Mouse (Mus musculus) liver, adult 2 months (tissue): Measurements from ENCODE around the gene Cuzd1. TPM values are rescaled to one million over a fixed set of nuclear protein-coding genes. Genes with fewer than 3 reads are reported as not detected.

Experiments
- DNase-seq: peaks from one replicate; pipeline ENCODE4 v3.0.0-alpha.2; 2011; ENCODE audit warnings: low read depth, low spot score; ENCODE audit errors: extremely low read depth
- H3K27ac ChIP-seq: fragments of 200-500 bp; replicated peaks from 2 replicates; pipeline ENCODE4 v1.5.1; 2012; ENCODE audit warnings: low read depth, mild to moderate bottlenecking, control low read depth, inconsistent platforms, low read length; ENCODE audit not compliant: insufficient read depth
- H3K27me3 ChIP-seq: fragments of 200-500 bp; 2 replicates; pipeline ENCODE4 v1.6.1; 2012; ENCODE audit warnings: mild to moderate bottlenecking, moderate library complexity, low read length, inconsistent platforms; ENCODE audit not compliant: control insufficient read depth, insufficient read depth
- H3K36me3 ChIP-seq: fragments of 200-500 bp; 2 replicates; pipeline ENCODE4 v1.6.1; 2012; ENCODE audit warnings: low read length, inconsistent platforms; ENCODE audit not compliant: control insufficient read depth, insufficient read depth
- H3K4me1 ChIP-seq: fragments of 200-500 bp; 2 replicates; pipeline ENCODE4 v1.6.1; 2011; ENCODE audit warnings: low read length; ENCODE audit not compliant: control insufficient read depth, insufficient read depth
- H3K4me3 ChIP-seq: fragments of 200-500 bp; 2 replicates; pipeline ENCODE4 v1.5.1; 2011; ENCODE audit warnings: low read depth, mild to moderate bottlenecking, control low read depth, low read length, moderate library complexity; ENCODE audit not compliant: insufficient read depth
- H3K79me2 ChIP-seq: fragments of 200-500 bp; 2 replicates; pipeline ENCODE4 v1.6.1; 2012; ENCODE audit warnings: inconsistent platforms, mild to moderate bottlenecking, low read length, moderate library complexity; ENCODE audit not compliant: control insufficient read depth, insufficient read depth
- H3K9ac ChIP-seq: fragments of 200-500 bp; 2 replicates; pipeline ENCODE4 v1.6.1; 2012; ENCODE audit warnings: low read depth, mild to moderate bottlenecking, control low read depth, inconsistent platforms, low read length
- CTCF ChIP-seq: fragments of 200-500 bp; IDR thresholded peaks from 2 replicates; pipeline ENCODE4 v1.5.1; 2011; ENCODE audit warnings: low read depth, low read length, control low read depth
- POLR2A ChIP-seq: fragments of 200-500 bp; IDR thresholded peaks from 2 replicates; pipeline ENCODE4 v1.6.1; 2011; ENCODE audit warnings: low read length, control low read depth; ENCODE audit not compliant: insufficient read depth; ENCODE audit errors: extremely low read depth
- WGBS: fragments of 180-500 bp; shearing (Covaris S2); methylation state at CpG from one replicate; pipeline ENCODE4 v1.1.7; 2018; 5-methylcytosine and 5-hydroxymethylcytosine counted together
- polyA plus RNA-seq: library from polyadenylated mRNA; depleted of rRNA; stranded (reverse); fragments of >200 nt; gene quantifications from 2 replicates; pipeline ENCODE4 v1.2.3, GENCODE M21; 2012
- total RNA-seq: library from RNA; depleted of rRNA; stranded (reverse); fragments of >200 nt; gene quantifications from 2 replicates; pipeline ENCODE4 v1.2.3, GENCODE M21; 2014

Cuzd1 gene
- total and polyA plus RNA-seq, 2 experiments = 4.0 TPM; not detected in 1

DNA sequence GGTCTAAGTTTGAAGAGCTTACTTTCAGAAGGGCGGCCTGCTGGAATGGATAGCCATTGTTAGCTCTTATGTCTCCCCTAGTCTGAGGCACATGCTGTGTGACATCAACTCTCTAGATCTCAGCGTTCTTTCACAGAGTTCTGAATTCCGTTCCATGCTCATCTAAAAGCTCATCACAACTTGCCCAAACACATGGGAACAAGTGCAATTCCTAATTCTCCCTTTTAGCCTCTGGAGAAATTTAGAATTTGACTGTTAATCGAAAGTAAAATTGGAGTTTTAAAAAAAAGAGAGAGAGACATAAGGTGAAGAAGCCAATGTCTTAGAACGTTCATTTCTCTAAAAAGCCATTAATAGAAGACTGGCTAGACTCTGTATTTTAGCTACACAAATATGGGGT is 7.3 kb upstream of the Cuzd1 start, which contains the start of gene Fam24b:
Gene Fam24b (minus strand): TSS at position 101 of the 400 bp plus-strand sequence.
- Histone ChIP-seq H3K4me1 (no peaks in the 10 kb centered on the region), H3K27me3 (no peaks in the 10 kb centered on the region), H3K36me3 (no peaks in the 10 kb centered on the region), H3K79me2 (no peaks in the 10 kb centered on the region), H3K27ac (no peak within 1 kb of the TSS), H3K4me3 (no peak within 1 kb of the TSS), H3K9ac (no peak within 1 kb of the TSS)
- DNase-seq = no peak
- 92% methylated on average over 5 of the region's 5 CpGs for WGBS
- TF ChIP-seq POLR2A = no peak
- no peak for TF ChIP-seq CTCF

DNA sequence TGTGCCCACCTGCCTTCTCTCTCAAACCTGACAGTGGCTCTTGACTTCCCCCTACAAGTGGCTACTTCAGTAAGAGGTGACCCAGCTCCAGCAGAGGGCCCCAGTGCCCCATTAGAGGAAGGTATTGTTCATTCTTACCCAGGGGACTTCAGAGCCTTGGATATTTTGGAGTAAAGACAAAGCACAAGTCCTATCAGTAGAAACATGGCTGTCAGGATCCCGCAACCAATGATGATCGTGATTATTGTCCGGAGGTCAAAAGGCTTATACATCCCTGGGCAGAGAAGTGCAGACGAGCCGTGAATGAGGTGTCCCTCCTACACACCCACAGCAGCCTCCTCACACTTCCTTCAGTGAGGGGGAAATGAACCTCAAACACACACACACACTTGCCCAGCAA is 5.0 kb upstream of the Cuzd1 start:
- 90% methylated on average over 5 of the region's 5 CpGs for WGBS
- H3K27me3 ChIP-seq = no peaks in the 10 kb centered on the region
- no peak overlapping the region for H3K27ac ChIP-seq
- H3K36me3 ChIP-seq = no peaks in the 10 kb centered on the region
- H3K4me1 ChIP-seq = no peaks in the 10 kb centered on the region
- H3K79me2 ChIP-seq = no peaks in the 10 kb centered on the region
- no peak for DNase-seq
- no peak overlapping the region for H3K9ac ChIP-seq
- H3K4me3 ChIP-seq = no peak overlapping the region
- no peak for TF ChIP-seq CTCF
- no peak for TF ChIP-seq POLR2A

DNA sequence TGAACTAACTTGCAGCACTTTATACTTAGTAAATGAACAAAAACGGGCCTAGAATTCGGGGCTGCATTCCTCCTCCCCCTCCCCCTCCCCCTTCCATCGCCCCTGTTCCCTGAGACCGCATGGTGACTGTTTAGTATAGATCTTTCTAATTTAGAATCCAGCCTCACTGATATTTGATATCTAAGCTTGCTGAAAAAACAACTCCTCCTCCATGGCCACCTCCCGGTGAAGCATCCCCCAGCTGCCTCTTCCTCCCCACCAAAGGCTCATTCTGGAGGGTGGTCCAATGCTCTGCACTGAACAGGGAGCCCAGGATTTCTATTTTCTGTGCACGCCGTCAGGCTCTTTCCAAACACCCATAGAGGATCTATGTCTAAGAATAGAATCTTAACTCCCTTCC is 3.8 kb downstream of the Cuzd1 start:
- 93% methylated on average over 5 of the region's 7 CpGs for WGBS
- no peak for TF ChIP-seq CTCF
- TF ChIP-seq POLR2A = no peak
- H3K79me2 ChIP-seq = no peaks in the 10 kb centered on the region
- H3K9ac ChIP-seq = no peak overlapping the region
- no peaks in the 10 kb centered on the region for H3K27me3 ChIP-seq
- no peak overlapping the region for H3K27ac ChIP-seq
- no peaks in the 10 kb centered on the region for H3K36me3 ChIP-seq
- no peak overlapping the region for H3K4me3 ChIP-seq
- no peaks in the 10 kb centered on the region for H3K4me1 ChIP-seq
- no peak for DNase-seq

DNA sequence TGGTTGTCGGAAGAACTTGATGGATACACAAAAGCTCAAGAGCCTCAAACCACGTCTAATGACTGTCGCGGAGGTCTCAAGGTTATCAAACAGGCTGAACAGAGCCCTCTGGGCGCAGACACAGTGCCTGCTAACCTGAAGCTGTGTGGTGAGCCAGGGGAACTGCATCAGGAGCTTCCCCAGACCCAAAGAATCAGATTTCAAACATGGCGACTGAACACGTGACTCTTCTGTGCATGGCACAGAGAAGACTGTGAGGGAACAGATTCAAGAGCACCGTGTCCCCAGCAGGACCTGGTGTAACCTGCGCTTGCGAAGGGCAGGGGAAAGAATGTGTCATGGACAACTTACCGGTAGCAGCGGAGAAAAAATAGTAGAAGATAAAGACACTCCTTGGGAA is 4.5 kb downstream of the Cuzd1 start:
- 61% methylated on average over 12 of the region's 12 CpGs for WGBS
- H3K9ac ChIP-seq = no peak overlapping the region

GRCm38 (mm10) chr7:131314493-131314892 is 7.6 kb downstream of the Cuzd1 start:
- Histone ChIP-seq H3K27ac (no peak overlapping the region), H3K36me3 (no peaks in the 10 kb centered on the region), H3K79me2 (no peaks in the 10 kb centered on the region), H3K4me1 (no peaks in the 10 kb centered on the region), H3K27me3 (no peaks in the 10 kb centered on the region), H3K4me3 (no peak overlapping the region), H3K9ac (no peak overlapping the region)
- WGBS = 79% methylated on average over 7 of the region's 7 CpGs
- no peak for DNase-seq
- TF ChIP-seq CTCF (no peak), POLR2A (no peak)

More for the DNA sequence above, 4.5 kb downstream of the Cuzd1 start:
- Histone ChIP-seq H3K27me3 (no peaks in the 10 kb centered on the region), H3K79me2 (no peaks in the 10 kb centered on the region), H3K4me3 (no peak overlapping the region), H3K27ac (no peak overlapping the region), H3K36me3 (no peaks in the 10 kb centered on the region), H3K4me1 (no peaks in the 10 kb centered on the region)
- no peak for TF ChIP-seq CTCF
- TF ChIP-seq POLR2A = no peak
- DNase-seq = no peak

DNA sequence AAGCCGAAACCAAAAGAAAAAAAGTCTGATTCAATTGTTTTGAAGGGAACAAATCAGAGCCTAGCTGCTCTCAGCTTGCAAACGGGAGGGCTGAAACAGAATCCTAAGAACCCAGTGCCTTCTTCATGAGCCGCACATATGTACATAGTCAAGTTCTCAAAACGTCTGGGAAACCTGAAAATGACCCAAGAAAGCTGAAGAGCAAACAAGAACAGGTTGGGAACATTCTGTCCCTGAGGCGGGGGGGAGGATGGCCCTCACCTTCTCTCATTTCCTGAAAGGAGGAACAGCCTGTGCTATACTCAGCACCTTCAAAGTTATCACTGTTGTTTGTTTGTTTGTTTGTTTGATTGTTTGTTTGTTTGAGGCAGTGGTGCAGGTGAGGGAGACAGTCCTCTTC is 15.4 kb downstream of the Cuzd1 start:
- Histone ChIP-seq H3K27me3 (no peaks in the 10 kb centered on the region), H3K4me1 (no peaks in the 10 kb centered on the region), H3K79me2 (no peaks in the 10 kb centered on the region), H3K4me3 (no peak overlapping the region), H3K9ac (no peak overlapping the region), H3K36me3 (no peaks in the 10 kb centered on the region), H3K27ac (no peak overlapping the region)
- no peak for TF ChIP-seq POLR2A
- no peak for TF ChIP-seq CTCF
- 80% methylated on average over 5 of the region's 5 CpGs for WGBS
- DNase-seq = no peak
